Mouse (Mus musculus) forebrain, embryonic 16.5 days (tissue): ENCODE results near the gene Sqstm1. TPM values are rescaled to one million over a fixed set of nuclear protein-coding genes. Genes with fewer than 3 reads are reported as not detected.
A peak's percentile ranks its signal among the peaks of the same experiment; 100 is the strongest.

Experiments used
- ATAC-seq: fragments of 200-750 bp; cut with Nextera tagmentation; 2 replicates; pipeline ENCODE4 v1.8.0; 2017; ENCODE audit warnings: mild to moderate bottlenecking, moderate library complexity
- H3K27ac ChIP-seq: fragments of 300-500 bp; sonication (generic); 2 replicates; pipeline ENCODE4 v1.5.1; 2014; ENCODE audit warnings: low read length, control low read depth
- H3K27me3 ChIP-seq: fragments of 300-500 bp; sonication (generic); replicated peaks from 2 replicates; pipeline ENCODE4 v1.6.1; 2014; ENCODE audit warnings: low read length; ENCODE audit not compliant: control insufficient read depth, insufficient read depth
- H3K36me3 ChIP-seq: fragments of 300-500 bp; sonication (generic); 2 replicates; pipeline ENCODE4 v1.6.1; 2014; ENCODE audit not compliant: control insufficient read depth, insufficient read depth
- H3K4me1 ChIP-seq: fragments of 300-500 bp; sonication (generic); replicated peaks from 2 replicates; pipeline ENCODE4 v1.6.1; 2014; ENCODE audit warnings: low read length; ENCODE audit not compliant: control insufficient read depth, insufficient read depth
- H3K4me2 ChIP-seq: fragments of 300-500 bp; sonication (generic); 2 replicates; pipeline ENCODE4 v1.6.1; 2014; ENCODE audit warnings: mild to moderate bottlenecking, low read length, control low read depth
- H3K4me3 ChIP-seq: fragments of 300-500 bp; sonication (generic); replicated peaks from 2 replicates; pipeline ENCODE4 v1.5.1; 2014; ENCODE audit warnings: mild to moderate bottlenecking, low read length, control low read depth
- H3K9ac ChIP-seq: fragments of 300-500 bp; sonication (generic); replicated peaks from 2 replicates; pipeline ENCODE4 v1.6.1; 2014; ENCODE audit warnings: low read depth, low read length, control low read depth
- H3K9me3 ChIP-seq: fragments of 300-500 bp; sonication (generic); 2 replicates; pipeline ENCODE4 v1.6.1; 2016; ENCODE audit warnings: low read length; ENCODE audit not compliant: control insufficient read depth
- WGBS: fragments of 180-500 bp; shearing (Covaris S2); extraction: QIAGEN DNeasy Blood & Tissue Kit; methylation state at CpG from one replicate; pipeline ENCODE4 v1.1.7; 2014; 5-methylcytosine and 5-hydroxymethylcytosine counted together
- polyA plus RNA-seq: library from polyadenylated mRNA; unstranded; fragments of >200 nt; fragmentation: Nextera tagmentation; extraction: Ambion mirVana; gene quantifications from 2 replicates; pipeline ENCODE4 v1.2.1, GENCODE M21; 2015

The Sqstm1 gene
- 305 and 322 TPM in 2 replicates for polyA plus RNA-seq

- H3K4me3 ChIP-seq: peak within 1 kb of the TSS; percentile 94
- H3K9ac ChIP-seq: peak within 1 kb of the TSS; percentile 90
- under 1% methylated on average over 48 of the region's 48 CpGs for WGBS
- H3K27ac ChIP-seq: peak within 1 kb of the TSS; percentile 96
- peaks cover 9% of the 10 kb centered on the region; the same call in 1 of the 2 replicates for H3K36me3 ChIP-seq
- no peaks in the 10 kb centered on the region for H3K9me3 ChIP-seq
- H3K27me3 ChIP-seq: no peaks in the 10 kb centered on the region
- peak; percentile 77 for ATAC-seq
- peaks cover 21% of the 10 kb centered on the region for H3K4me1 ChIP-seq
- H3K4me2 ChIP-seq: peak within 1 kb of the TSS; percentile 58
Measured at GRCm38 (mm10) chr11:50210505-50211151, at the start of gene Sqstm1, which contains the start of gene Mgat4b. Gene Sqstm1, minus strand, starts transcription at chr11:50210827. Gene Mgat4b, plus strand, starts transcription at chr11:50210890.

GRCm38 (mm10) chr11:50258310-50258709, 47.7 kb upstream of the Sqstm1 start:
- Histone ChIP-seq H3K4me1 (peaks cover 5% of the 10 kb centered on the region; the same call in 1 of the 2 replicates), H3K4me2 (no peak overlapping the region), H3K27me3 (no peaks in the 10 kb centered on the region), H3K4me3 (no peak overlapping the region), H3K9ac (no peak overlapping the region), H3K36me3 (peaks cover 27% of the 10 kb centered on the region), H3K9me3 (no peaks in the 10 kb centered on the region), H3K27ac (no peak overlapping the region)
- WGBS: 81% methylated on average over 7 of the region's 7 CpGs
- ATAC-seq: no peak

- Histone ChIP-seq H3K36me3 (peaks cover 14% of the 10 kb centered on the region), H3K27ac (no peak overlapping the region), H3K27me3 (no peaks in the 10 kb centered on the region), H3K9ac (no peak overlapping the region), H3K9me3 (no peaks in the 10 kb centered on the region), H3K4me2 (no peak overlapping the region), H3K4me1 (peaks cover 5% of the 10 kb centered on the region; the same call in 1 of the 2 replicates), H3K4me3 (no peak overlapping the region)
- 88% methylated on average over 7 of the region's 7 CpGs for WGBS
- no peak for ATAC-seq
Measured at GRCm38 (mm10) chr11:50256615-50257014, 46.0 kb upstream of the Sqstm1 start.

GRCm38 (mm10) chr11:50254010-50254580, 43.5 kb upstream of the Sqstm1 start:
- H3K27ac ChIP-seq: peak overlapping the region; percentile 19; the same call in 1 of the 2 replicates
- H3K4me1 ChIP-seq: peaks cover 5% of the 10 kb centered on the region; the same call in 1 of the 2 replicates
- peaks cover 6% of the 10 kb centered on the region; the same call in 1 of the 2 replicates for H3K36me3 ChIP-seq
- no peaks in the 10 kb centered on the region for H3K27me3 ChIP-seq
- H3K4me3 ChIP-seq: no peak overlapping the region
- 67% methylated on average over 12 of the region's 12 CpGs for WGBS
- H3K9ac ChIP-seq: no peak overlapping the region
- H3K9me3 ChIP-seq: no peaks in the 10 kb centered on the region
- peak; percentile 66 for ATAC-seq
- H3K4me2 ChIP-seq: peak overlapping the region; percentile 9

GRCm38 (mm10) chr11:50253393-50253792, 42.8 kb upstream of the Sqstm1 start:
- ATAC-seq: peak; percentile 30; the same call in 1 of the 2 replicates
- Histone ChIP-seq H3K4me3 (no peak overlapping the region), H3K4me2 (no peak overlapping the region), H3K9ac (no peak overlapping the region), H3K9me3 (no peaks in the 10 kb centered on the region), H3K27ac (no peak overlapping the region), H3K4me1 (peaks cover 5% of the 10 kb centered on the region; the same call in 1 of the 2 replicates), H3K36me3 (peaks cover 6% of the 10 kb centered on the region; the same call in 1 of the 2 replicates), H3K27me3 (no peaks in the 10 kb centered on the region)
- 69% methylated on average over 1 of the region's 1 CpGs for WGBS

GRCm38 (mm10) chr11:50252684-50253265, 42.1 kb upstream of the Sqstm1 start:
- no peaks in the 10 kb centered on the region for H3K9me3 ChIP-seq
- H3K27me3 ChIP-seq: no peaks in the 10 kb centered on the region
- H3K4me1 ChIP-seq: peaks cover 5% of the 10 kb centered on the region; the same call in 1 of the 2 replicates
- ATAC-seq: no peak
- H3K36me3 ChIP-seq: peaks cover 6% of the 10 kb centered on the region; the same call in 1 of the 2 replicates
- no peak overlapping the region for H3K4me3 ChIP-seq
- 87% methylated on average over 11 of the region's 11 CpGs for WGBS
- no peak overlapping the region for H3K27ac ChIP-seq
- H3K9ac ChIP-seq: no peak overlapping the region
- no peak overlapping the region for H3K4me2 ChIP-seq

- no peak overlapping the region for H3K4me3 ChIP-seq
- H3K36me3 ChIP-seq: peaks cover 3% of the 10 kb centered on the region; the same call in 1 of the 2 replicates
- H3K4me2 ChIP-seq: no peak overlapping the region
- 83% methylated on average over 3 of the region's 3 CpGs for WGBS
- no peak overlapping the region for H3K27ac ChIP-seq
- H3K9me3 ChIP-seq: no peaks in the 10 kb centered on the region
- H3K27me3 ChIP-seq: no peaks in the 10 kb centered on the region
- H3K9ac ChIP-seq: no peak overlapping the region
- no peak for ATAC-seq
- peaks cover 5% of the 10 kb centered on the region; the same call in 1 of the 2 replicates for H3K4me1 ChIP-seq
Measured at GRCm38 (mm10) chr11:50252166-50252565, 41.5 kb upstream of the Sqstm1 start.

GRCm38 (mm10) chr11:50248473-50249171, 38.0 kb upstream of the Sqstm1 start:
- ATAC-seq: no peak
- H3K27ac ChIP-seq: no peak overlapping the region
- H3K36me3 ChIP-seq: no peaks in the 10 kb centered on the region
- no peak overlapping the region for H3K4me3 ChIP-seq
- H3K9ac ChIP-seq: no peak overlapping the region
- H3K9me3 ChIP-seq: no peaks in the 10 kb centered on the region
- WGBS: 86% methylated on average over 7 of the region's 7 CpGs
- no peaks in the 10 kb centered on the region for H3K4me1 ChIP-seq
- no peaks in the 10 kb centered on the region for H3K27me3 ChIP-seq
- no peak overlapping the region for H3K4me2 ChIP-seq

GRCm38 (mm10) chr11:50245269-50245668, 34.6 kb upstream of the Sqstm1 start:
- no peak for ATAC-seq
- no peak overlapping the region for H3K4me2 ChIP-seq
- H3K27ac ChIP-seq: no peak overlapping the region
- no peaks in the 10 kb centered on the region for H3K36me3 ChIP-seq
- H3K4me3 ChIP-seq: no peak overlapping the region
- WGBS: 79% methylated on average over 5 of the region's 5 CpGs
- no peaks in the 10 kb centered on the region for H3K27me3 ChIP-seq
- H3K4me1 ChIP-seq: no peaks in the 10 kb centered on the region
- H3K9me3 ChIP-seq: no peaks in the 10 kb centered on the region
- no peak overlapping the region for H3K9ac ChIP-seq
